Mouse (Mus musculus) MEL (cell line): ENCODE measurements around the gene Tnfaip8l3.

Source experiments
- CHD1 ChIP-seq: IDR thresholded peaks from 2 replicates; pipeline ENCODE4 v1.6.1; 2012; ENCODE audit warnings: low read depth, mild to moderate bottlenecking, inconsistent platforms, low read length, improper control_type of control experiment
- CTCF ChIP-seq, 3 experiments: IDR thresholded peaks in 2 of 3; conservative IDR thresholded peaks in 1 of 3; 2 replicates each; pipeline ENCODE4 v1.5.1; 2011 to 2012; ENCODE audit warnings: low read length in 3 of 3, low read depth in 2 of 3, mild to moderate bottlenecking in 2 of 3, improper control_type of control experiment in 1 of 3, inconsistent platforms in 1 of 3, mixed read lengths in 1 of 3, moderate library complexity in 1 of 3; ENCODE audit not compliant: control insufficient read depth in 1 of 3, insufficient read depth in 1 of 3, poor library complexity in 1 of 3, severe bottlenecking in 1 of 3
- ETS1 ChIP-seq: IDR thresholded peaks from 2 replicates; pipeline ENCODE4 v1.6.1; 2012; ENCODE audit warnings: low read depth, mild to moderate bottlenecking, inconsistent platforms, low read length, improper control_type of control experiment, moderate library complexity
- GATA1 ChIP-seq: IDR thresholded peaks from 2 replicates; pipeline ENCODE4 v1.6.1; 2011; ENCODE audit warnings: low read depth, low read length, improper control_type of control experiment
- MAFK ChIP-seq: IDR thresholded peaks from 2 replicates; pipeline ENCODE4 v1.6.1; 2011; ENCODE audit warnings: low read depth, mild to moderate bottlenecking, low read length, improper control_type of control experiment, borderline replicate concordance
- MEF2A ChIP-seq: IDR thresholded peaks from 2 replicates; pipeline ENCODE4 v1.6.1; 2014; ENCODE audit warnings: low read depth, mild to moderate bottlenecking, inconsistent platforms, low read length, improper control_type of control experiment; ENCODE audit not compliant: poor library complexity, insufficient replicate concordance, severe bottlenecking; ENCODE audit errors: extremely low read depth
- MXI1 ChIP-seq: IDR thresholded peaks from 2 replicates; pipeline ENCODE4 v1.6.1; 2011; ENCODE audit warnings: mild to moderate bottlenecking, low read depth, low read length, improper control_type of control experiment
- MYB ChIP-seq: IDR thresholded peaks from 2 replicates; pipeline ENCODE4 v1.6.1; 2011; ENCODE audit warnings: mild to moderate bottlenecking, low read depth, low read length, improper control_type of control experiment
- MYC ChIP-seq: IDR thresholded peaks from 2 replicates; pipeline ENCODE4 v1.6.1; 2011; ENCODE audit warnings: low read depth, mild to moderate bottlenecking, low read length, improper control_type of control experiment, moderate library complexity
- NELFE ChIP-seq: IDR thresholded peaks from 2 replicates; pipeline ENCODE4 v1.6.1; 2011; ENCODE audit warnings: low read depth, low read length, improper control_type of control experiment
- POLR2A ChIP-seq, 2 experiments: IDR thresholded peaks; 2 replicates each; pipeline ENCODE4 v1.6.1; 2011 to 2012; ENCODE audit warnings: low read length in 2 of 2, mild to moderate bottlenecking in 2 of 2, control low read depth in 1 of 2, improper control_type of control experiment in 1 of 2, low read depth in 1 of 2, moderate library complexity in 1 of 2; ENCODE audit not compliant: control insufficient read depth in 1 of 2, insufficient read depth in 1 of 2, poor library complexity in 1 of 2
- RAD21 ChIP-seq: IDR thresholded peaks from 2 replicates; pipeline ENCODE4 v1.6.1; 2011; ENCODE audit warnings: mild to moderate bottlenecking, low read depth, low read length, improper control_type of control experiment
- TAL1 ChIP-seq: IDR thresholded peaks from 2 replicates; pipeline ENCODE4 v1.6.1; 2012; ENCODE audit warnings: mild to moderate bottlenecking, inconsistent platforms, low read length, moderate library complexity, mixed read lengths
- USF2 ChIP-seq, 2 experiments: IDR thresholded peaks; 2 replicates each; pipeline ENCODE4 v1.6.1; 2011 to 2012; ENCODE audit warnings: improper control_type of control experiment in 2 of 2, low read length in 2 of 2, borderline replicate concordance in 1 of 2, inconsistent platforms in 1 of 2, low read depth in 1 of 2, mild to moderate bottlenecking in 1 of 2; ENCODE audit not compliant: insufficient read depth in 1 of 2

- no peak for TF ChIP-seq CTCF (IDR thresholded peaks at IDR 0.05 in 2 of 3, conservative IDR thresholded peaks at IDR 0.05 in 1 of 3; ENCODE audit: control insufficient read depth in 1 of 3, insufficient read depth in 1 of 3, low read depth in 2 of 3, low read length in 3 of 3, poor library complexity in 1 of 3, severe bottlenecking in 1 of 3)
- TF ChIP-seq POLR2A (IDR thresholded peaks at IDR 0.05; ENCODE audit: control insufficient read depth in 1 of 2, insufficient read depth in 1 of 2, low read depth in 1 of 2, low read length in 2 of 2, poor library complexity in 1 of 2) = no peak
- TF ChIP-seq NELFE = no peak
- TF ChIP-seq MAFK = no peak
- no peak for TF ChIP-seq CHD1
- TF ChIP-seq MEF2A = no peak
- no peak for TF ChIP-seq RAD21
- no peak for TF ChIP-seq MYB
- TF ChIP-seq MXI1 = no peak
- TF ChIP-seq MYC = no peak
- no peak for TF ChIP-seq GATA1
- no peak for TF ChIP-seq TAL1
- TF ChIP-seq USF2 (IDR thresholded peaks at IDR 0.05; ENCODE audit: borderline replicate concordance in 1 of 2, insufficient read depth in 1 of 2, low read depth in 1 of 2, low read length in 2 of 2) = no peak
- TF ChIP-seq ETS1 = no peak
These were observed 45.4 kb downstream of the Tnfaip8l3 start for GRCm38 (mm10) chr9:54022795-54023194.
